Mouse (Mus musculus): ENCODE data around the gene Ggta1. TPM values are rescaled to one million over a fixed set of nuclear protein-coding genes. Genes with fewer than 3 reads are reported as not detected.

Ggta1 gene
- total RNA-seq (2014; rRNA removed) = 3.5 and 3.8 TPM in 2 replicates
- 0.70 and 1.3 TPM in 2 replicates for polyA plus RNA-seq (2012; rRNA removed)

- Histone ChIP-seq H3K27ac (replicated peaks; ENCODE audit: insufficient read depth, low read depth, low read length) (no peak within 1 kb of the TSS), H3K4me3 (ENCODE audit: insufficient read depth, low read depth, low read length) (peak within 1 kb of the TSS; percentile 50), H3K27me3 (ENCODE audit: control insufficient read depth, insufficient read depth, low read length) (peaks cover 5% of the 10 kb centered on the region), H3K79me2 (ENCODE audit: control insufficient read depth, insufficient read depth, low read length) (no peaks in the 10 kb centered on the region), H3K4me1 (ENCODE audit: control insufficient read depth, insufficient read depth, low read length) (peaks cover 1% of the 10 kb centered on the region; the same call in 1 of the 2 replicates), H3K9ac (ENCODE audit: low read depth, low read length) (peak within 1 kb of the TSS; percentile 58), H3K36me3 (ENCODE audit: control insufficient read depth, insufficient read depth, low read length) (no peaks in the 10 kb centered on the region)
- TF ChIP-seq POLR2A (IDR thresholded peaks at IDR 0.05; ENCODE audit: extremely low read depth, insufficient read depth, low read length) (no peak), CTCF (IDR thresholded peaks at IDR 0.05; ENCODE audit: low read depth, low read length) (no peak)
- no peak for DNase-seq (ENCODE audit: extremely low read depth, low read depth, low spot score)
- 29% methylated on average over 7 of the region's 7 CpGs for WGBS
These were observed at the start of gene Ggta1 for GRCm38 (mm10) chr2:35462791-35463281. Gene Ggta1 (minus strand): TSS chr2:35463231.

GRCm38 (mm10) chr2:35512226-35512625 lies 49.2 kb upstream of the Ggta1 start:
- no peak overlapping the region for H3K9ac ChIP-seq (ENCODE audit: low read depth, low read length)
- H3K4me1 ChIP-seq (ENCODE audit: control insufficient read depth, insufficient read depth, low read length) = peaks cover 10% of the 10 kb centered on the region
- H3K79me2 ChIP-seq (ENCODE audit: control insufficient read depth, insufficient read depth, low read length) = no peaks in the 10 kb centered on the region
- H3K4me3 ChIP-seq (ENCODE audit: insufficient read depth, low read depth, low read length) = no peak overlapping the region
- 98% methylated on average over 4 of the region's 4 CpGs for WGBS
- TF ChIP-seq CTCF (IDR thresholded peaks at IDR 0.05; ENCODE audit: low read depth, low read length) (no peak; the same call in 1 of the 2 replicates), POLR2A (IDR thresholded peaks at IDR 0.05; ENCODE audit: extremely low read depth, insufficient read depth, low read length) (no peak)
- H3K36me3 ChIP-seq (ENCODE audit: control insufficient read depth, insufficient read depth, low read length) = no peaks in the 10 kb centered on the region
- no peak overlapping the region for H3K27ac ChIP-seq (replicated peaks; ENCODE audit: insufficient read depth, low read depth, low read length)
- H3K27me3 ChIP-seq (ENCODE audit: control insufficient read depth, insufficient read depth, low read length) = no peaks in the 10 kb centered on the region
- no peak for DNase-seq (ENCODE audit: extremely low read depth, low read depth, low spot score)

- Histone ChIP-seq H3K27ac (replicated peaks; ENCODE audit: insufficient read depth, low read depth, low read length) (no peak overlapping the region), H3K79me2 (ENCODE audit: control insufficient read depth, insufficient read depth, low read length) (no peaks in the 10 kb centered on the region), H3K4me3 (ENCODE audit: insufficient read depth, low read depth, low read length) (no peak overlapping the region), H3K36me3 (ENCODE audit: control insufficient read depth, insufficient read depth, low read length) (no peaks in the 10 kb centered on the region), H3K27me3 (ENCODE audit: control insufficient read depth, insufficient read depth, low read length) (no peaks in the 10 kb centered on the region), H3K9ac (ENCODE audit: low read depth, low read length) (no peak overlapping the region), H3K4me1 (ENCODE audit: control insufficient read depth, insufficient read depth, low read length) (peaks cover 11% of the 10 kb centered on the region)
- TF ChIP-seq POLR2A (IDR thresholded peaks at IDR 0.05; ENCODE audit: extremely low read depth, insufficient read depth, low read length) = no peak
- no peak for TF ChIP-seq CTCF (IDR thresholded peaks at IDR 0.05; ENCODE audit: low read depth, low read length)
- DNase-seq (ENCODE audit: extremely low read depth, low read depth, low spot score) = no peak
- 26% methylated on average over 1 of the region's 1 CpGs for WGBS
These were observed 47.9 kb upstream of the Ggta1 start for GRCm38 (mm10) chr2:35510920-35511319.

- no peak for TF ChIP-seq CTCF (IDR thresholded peaks at IDR 0.05; ENCODE audit: low read depth, low read length)
- TF ChIP-seq POLR2A (IDR thresholded peaks at IDR 0.05; ENCODE audit: extremely low read depth, insufficient read depth, low read length) = no peak
- Histone ChIP-seq H3K27me3 (ENCODE audit: control insufficient read depth, insufficient read depth, low read length) (no peaks in the 10 kb centered on the region), H3K9ac (ENCODE audit: low read depth, low read length) (no peak overlapping the region), H3K4me3 (ENCODE audit: insufficient read depth, low read depth, low read length) (no peak overlapping the region), H3K36me3 (ENCODE audit: control insufficient read depth, insufficient read depth, low read length) (no peaks in the 10 kb centered on the region), H3K4me1 (ENCODE audit: control insufficient read depth, insufficient read depth, low read length) (peaks cover 11% of the 10 kb centered on the region), H3K79me2 (ENCODE audit: control insufficient read depth, insufficient read depth, low read length) (no peaks in the 10 kb centered on the region), H3K27ac (replicated peaks; ENCODE audit: insufficient read depth, low read depth, low read length) (no peak overlapping the region)
- WGBS = 79% methylated on average over 4 of the region's 4 CpGs
- DNase-seq (ENCODE audit: extremely low read depth, low read depth, low spot score) = no peak
These were observed 46.9 kb upstream of the Ggta1 start for GRCm38 (mm10) chr2:35509888-35510287.

GRCm38 (mm10) chr2:35509343-35509667 lies 46.3 kb upstream of the Ggta1 start:
- Histone ChIP-seq H3K27ac (replicated peaks; ENCODE audit: insufficient read depth, low read depth, low read length) (no peak overlapping the region), H3K27me3 (ENCODE audit: control insufficient read depth, insufficient read depth, low read length) (no peaks in the 10 kb centered on the region), H3K4me1 (ENCODE audit: control insufficient read depth, insufficient read depth, low read length) (peaks cover 11% of the 10 kb centered on the region), H3K79me2 (ENCODE audit: control insufficient read depth, insufficient read depth, low read length) (no peaks in the 10 kb centered on the region), H3K9ac (ENCODE audit: low read depth, low read length) (no peak overlapping the region), H3K4me3 (ENCODE audit: insufficient read depth, low read depth, low read length) (no peak overlapping the region), H3K36me3 (ENCODE audit: control insufficient read depth, insufficient read depth, low read length) (no peaks in the 10 kb centered on the region)
- DNase-seq (ENCODE audit: extremely low read depth, low read depth, low spot score) = peak; percentile 31
- WGBS = 25% methylated on average over 6 of the region's 6 CpGs
- no peak for TF ChIP-seq CTCF (IDR thresholded peaks at IDR 0.05; ENCODE audit: low read depth, low read length)
- TF ChIP-seq POLR2A (IDR thresholded peaks at IDR 0.05; ENCODE audit: extremely low read depth, insufficient read depth, low read length) = no peak

- Histone ChIP-seq H3K27me3 (ENCODE audit: control insufficient read depth, insufficient read depth, low read length) (no peaks in the 10 kb centered on the region), H3K4me1 (ENCODE audit: control insufficient read depth, insufficient read depth, low read length) (peaks cover 11% of the 10 kb centered on the region), H3K4me3 (ENCODE audit: insufficient read depth, low read depth, low read length) (no peak overlapping the region), H3K36me3 (ENCODE audit: control insufficient read depth, insufficient read depth, low read length) (no peaks in the 10 kb centered on the region), H3K9ac (ENCODE audit: low read depth, low read length) (no peak overlapping the region), H3K27ac (replicated peaks; ENCODE audit: insufficient read depth, low read depth, low read length) (no peak overlapping the region), H3K79me2 (ENCODE audit: control insufficient read depth, insufficient read depth, low read length) (no peaks in the 10 kb centered on the region)
- TF ChIP-seq CTCF (IDR thresholded peaks at IDR 0.05; ENCODE audit: low read depth, low read length) (no peak), POLR2A (IDR thresholded peaks at IDR 0.05; ENCODE audit: extremely low read depth, insufficient read depth, low read length) (no peak)
- DNase-seq (ENCODE audit: extremely low read depth, low read depth, low spot score) = peak; percentile 86
- WGBS = 34% methylated on average over 10 of the region's 10 CpGs
These were observed 45.7 kb upstream of the Ggta1 start for GRCm38 (mm10) chr2:35508597-35509342.
